8 mouse cellular contexts compared by ENCODE assay signal in genomic region chr2:180257001-180257521, GRCm38 (mm10). TPM values are rescaled to one million over a fixed set of nuclear protein-coding genes. Genes with fewer than 3 reads are reported as not detected.
DNase-seq lines count a peak whose midpoint lies in the region; ATAC-seq lines count a peak whose summit lies in the region.

TSS of gene Rps21 (plus strand) at chr2:180257377.

- H3K27ac ChIP-seq in hindbrain, embryonic 12.5 days, result peak within 1 kb of the TSS; percentile 92

- H3K4me1 ChIP-seq in hindbrain, embryonic 12.5 days, result peaks cover 17% of the 10 kb centered on the region

- peak; percentile 97 for ATAC-seq in hindbrain, embryonic 12.5 days (ENCODE audit: low FRiP score)

- H3K27me3 ChIP-seq in hindbrain, embryonic 12.5 days, result no peaks in the 10 kb centered on the region

- no peaks in the 10 kb centered on the region for H3K9me3 ChIP-seq in hindbrain, embryonic 12.5 days (replicated peaks)

- peak; percentile 99 for DNase-seq in NIH3T3 (ENCODE audit: low read depth)
- DNase-seq in cerebellum, postnatal 10 days, result peak; percentile 99
- DNase-seq in frontal cortex, postnatal 10 days (ENCODE audit: low spot score in 2 of 2), result peak; percentile 96 to 98
- peak; percentile 93 to 99 for DNase-seq in layer of hippocampus, postnatal 14 days (ENCODE audit: low spot score in 2 of 2)
- DNase-seq in lung, postnatal 14 days, result peak; percentile 97
- DNase-seq in retina, adult 2 months (ENCODE audit: low read depth, low spot score), result peak; percentile 99
- DNase-seq in thymus, postnatal 36 days, result peak; percentile 94 to 96

- H3K36me3 ChIP-seq in hindbrain, embryonic 12.5 days, result peaks cover 37% of the 10 kb centered on the region

- peak within 1 kb of the TSS; percentile 82 for H3K4me2 ChIP-seq in hindbrain, embryonic 12.5 days (replicated peaks)

- WGBS in hindbrain, embryonic 12.5 days, result 0% methylated on average over 38 of the region's 38 CpGs

- peak within 1 kb of the TSS; percentile 90 for H3K9ac ChIP-seq in hindbrain, embryonic 12.5 days

- H3K4me3 ChIP-seq in hindbrain, embryonic 12.5 days, result peak within 1 kb of the TSS; percentile 87

RNA-seq across cellular contexts. Expression of gene Rps21, which starts in this region (rescaled TPM):
- 393 and 423 TPM in 2 replicates for polyA plus RNA-seq in hindbrain, embryonic 12.5 days (2016; fragmentation: Nextera tagmentation; extraction: Ambion mirVana)
- total RNA-seq in layer of hippocampus, postnatal 14 days (2021), result 100 to 1,000 TPM; 571 to 582 TPM

Comparison
In these comparisons a context has a peak if more than half of its experiments do, and no peak if none do; other contexts are left out.
1. Peak in every context shown above with its lines: DNase-seq, ATAC-seq, H3K4me3 ChIP-seq and H3K27ac ChIP-seq.